Mouse (Mus musculus) forebrain, embryonic 14.5 days (tissue): Measurements from ENCODE around the gene Jpt1. TPM values are rescaled to one million over a fixed set of nuclear protein-coding genes. Genes with fewer than 3 reads are reported as not detected.
A peak's percentile ranks its signal among the peaks of the same experiment; 100 is the strongest.
"Not testable (repeated sequence)": the region's sequence is repeated elsewhere in the genome, so short reads cannot be mapped to it uniquely, and the experiment has no call there.

Experiments used
- ATAC-seq: fragments of 200-750 bp; cut with Nextera tagmentation; 2 replicates; pipeline ENCODE4 v1.8.0; 2017; ENCODE audit warnings: mild to moderate bottlenecking, moderate library complexity
- DNase-seq: peaks from one replicate; pipeline ENCODE4 v3.0.0-alpha.2; 2015; ENCODE audit warnings: low spot score
- H3K27ac ChIP-seq: fragments of 300-500 bp; sonication (generic); 2 replicates; pipeline ENCODE4 v1.5.1; 2014; ENCODE audit warnings: low read depth, mild to moderate bottlenecking, control low read depth, low read length, moderate library complexity
- H3K27me3 ChIP-seq: fragments of 300-500 bp; sonication (generic); replicated peaks from 2 replicates; pipeline ENCODE4 v1.6.1; 2014; ENCODE audit warnings: low read length, control low read depth, mixed read lengths; ENCODE audit not compliant: control insufficient read depth, insufficient read depth
- H3K36me3 ChIP-seq: fragments of 300-500 bp; sonication (generic); 2 replicates; pipeline ENCODE4 v1.6.1; 2014; ENCODE audit warnings: low read length, control low read depth; ENCODE audit not compliant: control insufficient read depth, insufficient read depth
- H3K4me1 ChIP-seq: fragments of 300-500 bp; sonication (generic); 2 replicates; pipeline ENCODE4 v1.6.1; 2014; ENCODE audit warnings: antibody characterized with exemption, low read length, control low read depth; ENCODE audit not compliant: control insufficient read depth, insufficient read depth
- H3K4me2 ChIP-seq: fragments of 300-500 bp; sonication (generic); 2 replicates; pipeline ENCODE4 v1.6.1; 2014; ENCODE audit warnings: mild to moderate bottlenecking, control low read depth, low read length
- H3K4me3 ChIP-seq: fragments of 300-500 bp; sonication (generic); 2 replicates; pipeline ENCODE4 v1.5.1; 2014; ENCODE audit warnings: low read depth, low read length, control low read depth
- H3K9ac ChIP-seq: fragments of 300-500 bp; sonication (generic); 2 replicates; pipeline ENCODE4 v1.6.1; 2014; ENCODE audit warnings: mild to moderate bottlenecking, low read length, control low read depth, moderate library complexity
- H3K9me3 ChIP-seq: fragments of 300-500 bp; sonication (generic); replicated peaks from 2 replicates; pipeline ENCODE4 v1.6.1; 2016; ENCODE audit warnings: low read length, control low read depth, mixed read lengths; ENCODE audit not compliant: control insufficient read depth
- WGBS: fragments of 180-500 bp; shearing (Covaris S2); extraction: QIAGEN DNeasy Blood & Tissue Kit; methylation state at CpG from one replicate; pipeline ENCODE4 v1.1.7; 2014; 5-methylcytosine and 5-hydroxymethylcytosine counted together
- polyA plus RNA-seq: library from polyadenylated mRNA; unstranded; fragments of >200 nt; fragmentation: Nextera tagmentation; extraction: Ambion mirVana; gene quantifications from 2 replicates; pipeline ENCODE4 v1.2.1, GENCODE M21; 2014

Gene Jpt1
- polyA plus RNA-seq, 1 experiment from 2014 or later = 2,168 TPM

GRCm38 (mm10) chr11:115485155-115485554 lies 29.0 kb downstream of the Jpt1 start:
- no peaks in the 10 kb centered on the region for H3K27me3 ChIP-seq
- H3K27ac ChIP-seq = no peak overlapping the region; the same call in 1 of the 2 replicates
- no peaks in the 10 kb centered on the region for H3K9me3 ChIP-seq
- peak; percentile 47 for DNase-seq
- no peak overlapping the region for H3K4me2 ChIP-seq
- 0 out of 2 replicates have a peak, but pooled peaks have one; percentile 10 for ATAC-seq
- no peak overlapping the region for H3K9ac ChIP-seq
- H3K36me3 ChIP-seq = peaks cover 14% of the 10 kb centered on the region
- 29% methylated on average over 12 of the region's 12 CpGs for WGBS
- H3K4me1 ChIP-seq = no peaks in the 10 kb centered on the region
- H3K4me3 ChIP-seq = no peak overlapping the region

- H3K9ac ChIP-seq = no peak overlapping the region
- no peak for ATAC-seq
- H3K4me2 ChIP-seq = no peak overlapping the region
- no peaks in the 10 kb centered on the region for H3K4me1 ChIP-seq
- H3K27ac ChIP-seq = no peak overlapping the region
- peak; percentile 82 for DNase-seq
- no peak overlapping the region for H3K4me3 ChIP-seq
- no peaks in the 10 kb centered on the region for H3K27me3 ChIP-seq
- WGBS = 18% methylated on average over 6 of the region's 6 CpGs
- no peaks in the 10 kb centered on the region for H3K9me3 ChIP-seq
- peaks cover 4% of the 10 kb centered on the region; the same call in 1 of the 2 replicates for H3K36me3 ChIP-seq
Measured at GRCm38 (mm10) chr11:115483726-115484125, 30.5 kb downstream of the Jpt1 start.

- Histone ChIP-seq H3K4me2 (no peak overlapping the region), H3K27me3 (no peaks in the 10 kb centered on the region), H3K27ac (no peak overlapping the region), H3K36me3 (no peaks in the 10 kb centered on the region), H3K4me3 (no peak overlapping the region), H3K9ac (no peak overlapping the region), H3K4me1 (no peaks in the 10 kb centered on the region), H3K9me3 (no peaks in the 10 kb centered on the region)
- DNase-seq = no peak
- ATAC-seq = no peak
- WGBS = 68% methylated on average over 11 of the region's 11 CpGs
Measured at GRCm38 (mm10) chr11:115483278-115483677, 30.9 kb downstream of the Jpt1 start.

GRCm38 (mm10) chr11:115481553-115482259 lies 32.5 kb downstream of the Jpt1 start:
- WGBS = 86% methylated on average over 6 of the region's 6 CpGs
- H3K36me3 ChIP-seq = no peaks in the 10 kb centered on the region
- no peaks in the 10 kb centered on the region for H3K27me3 ChIP-seq

GRCm38 (mm10) chr11:115478296-115478938 lies 35.8 kb downstream of the Jpt1 start:
- no peaks in the 10 kb centered on the region for H3K9me3 ChIP-seq
- no peak overlapping the region for H3K4me2 ChIP-seq
- no peak overlapping the region for H3K4me3 ChIP-seq
- peaks cover 18% of the 10 kb centered on the region for H3K4me1 ChIP-seq
- 85% methylated on average over 9 of the region's 9 CpGs for WGBS
- no peak for ATAC-seq
- no peaks in the 10 kb centered on the region for H3K36me3 ChIP-seq
- no peak for DNase-seq
- no peaks in the 10 kb centered on the region for H3K27me3 ChIP-seq
- H3K27ac ChIP-seq = no peak overlapping the region
- H3K9ac ChIP-seq = no peak overlapping the region

More at GRCm38 (mm10) chr11:115481553-115482259, 32.5 kb downstream of the Jpt1 start:
- no peak for ATAC-seq
- H3K27ac ChIP-seq = no peak overlapping the region
- peaks cover 5% of the 10 kb centered on the region for H3K4me1 ChIP-seq
- H3K9me3 ChIP-seq = no peaks in the 10 kb centered on the region
- no peak overlapping the region for H3K9ac ChIP-seq
- no peak overlapping the region for H3K4me3 ChIP-seq
- H3K4me2 ChIP-seq = no peak overlapping the region
- DNase-seq = no peak

- 90% methylated on average over 7 of the region's 7 CpGs for WGBS
- H3K9ac ChIP-seq = not testable (repeated sequence)
Measured at GRCm38 (mm10) chr11:115477388-115477787, 36.8 kb downstream of the Jpt1 start.

GRCm38 (mm10) chr11:115476630-115477029 lies 37.6 kb downstream of the Jpt1 start:
- Histone ChIP-seq H3K9ac (peak overlapping the region; percentile 66), H3K4me3 (peak overlapping the region; percentile 65), H3K4me2 (peak overlapping the region; percentile 95), H3K4me1 (peaks cover 18% of the 10 kb centered on the region)
- not testable (repeated sequence) for H3K36me3 ChIP-seq, H3K9me3 ChIP-seq, H3K27me3 ChIP-seq, DNase-seq, ATAC-seq, H3K27ac ChIP-seq
- 79% methylated on average over 4 of the region's 4 CpGs for whole genome bisulfite sequencing

More at GRCm38 (mm10) chr11:115477388-115477787, 36.8 kb downstream of the Jpt1 start:
- ATAC-seq, H3K27ac ChIP-seq, H3K36me3 ChIP-seq, H3K9me3 ChIP-seq, DNase-seq, H3K4me3 ChIP-seq, H3K27me3 ChIP-seq, H3K4me2 ChIP-seq: not testable (repeated sequence)
- peaks cover 18% of the 10 kb centered on the region for H3K4me1 ChIP-seq

GRCm38 (mm10) chr11:115475758-115476237 lies 38.4 kb downstream of the Jpt1 start:
- H3K36me3 ChIP-seq = no peaks in the 10 kb centered on the region
- 5% methylated on average over 28 of the region's 28 CpGs for WGBS
- H3K4me1 ChIP-seq = peaks cover 18% of the 10 kb centered on the region
- 0 out of 2 replicates have a peak overlapping the region, but pooled peaks have one; percentile 0 for H3K27ac ChIP-seq
- DNase-seq = no peak
- H3K27me3 ChIP-seq = no peaks in the 10 kb centered on the region
- H3K9ac ChIP-seq = peak overlapping the region; percentile 66
- H3K9me3 ChIP-seq = no peaks in the 10 kb centered on the region
- H3K4me3 ChIP-seq = peak overlapping the region; percentile 65
- peak overlapping the region; percentile 95 for H3K4me2 ChIP-seq
- no peak; the same call in 1 of the 2 replicates for ATAC-seq
